Mouse (Mus musculus): Measurements from ENCODE around the gene Il2ra. TPM values are rescaled to one million over a fixed set of nuclear protein-coding genes. Genes with fewer than 3 reads are reported as not detected.
"Not testable (repeated sequence)": the region's sequence is repeated elsewhere in the genome, so short reads cannot be mapped to it uniquely, and the experiment has no call there.

The Il2ra gene
- polyA plus RNA-seq, 1 experiment from 2014 or later: 0.04 TPM

GRCm38 (mm10) chr2:11604911-11605310, 37.7 kb upstream of the Il2ra start:
- no peak for TF ChIP-seq CTCF (IDR thresholded peaks at IDR 0.05)
- no peak for TF ChIP-seq EP300 (IDR thresholded peaks at IDR 0.05)
- no peak for DNase-seq (ENCODE audit: low spot score)
- H3K27me3 ChIP-seq (replicated peaks; ENCODE audit: insufficient read depth, low read length): no peaks in the 10 kb centered on the region
- ATAC-seq: no peak
- no peak overlapping the region for H3K27ac ChIP-seq (ENCODE audit: low read length)
- no peaks in the 10 kb centered on the region; the same call in 1 of the 2 replicates for H3K4me1 ChIP-seq (ENCODE audit: insufficient read depth, low read depth, low read length)
- peaks cover 7% of the 10 kb centered on the region; the same call in 1 of the 2 replicates for H3K36me3 ChIP-seq (ENCODE audit: insufficient read depth, low read length)
- no peak overlapping the region for H3K9ac ChIP-seq (replicated peaks; ENCODE audit: low read depth)
- no peak overlapping the region for H3K4me3 ChIP-seq (ENCODE audit: low read depth, low read length)
- H3K4me2 ChIP-seq (replicated peaks; ENCODE audit: low read depth, low read length): no peak overlapping the region
- H3K9me3 ChIP-seq (ENCODE audit: low read length): no peaks in the 10 kb centered on the region

GRCm38 (mm10) chr2:11606718-11607117, 35.9 kb upstream of the Il2ra start:
- not testable (repeated sequence) for DNase-seq (ENCODE audit: low spot score); H3K27ac ChIP-seq (ENCODE audit: low read length); ATAC-seq; H3K4me1 ChIP-seq (ENCODE audit: insufficient read depth, low read depth, low read length); H3K36me3 ChIP-seq (ENCODE audit: insufficient read depth, low read length); H3K27me3 ChIP-seq (replicated peaks; ENCODE audit: insufficient read depth, low read length); H3K9me3 ChIP-seq (ENCODE audit: low read length); H3K4me3 ChIP-seq (ENCODE audit: low read depth, low read length); H3K4me2 ChIP-seq (replicated peaks; ENCODE audit: low read depth, low read length); H3K9ac ChIP-seq (replicated peaks; ENCODE audit: low read depth)
- 67% methylated on average over 4 of the region's 4 CpGs for WGBS

- 85% methylated on average over 6 of the region's 6 CpGs for WGBS
- not testable (repeated sequence) for H3K27ac ChIP-seq (ENCODE audit: low read length)
Observed at GRCm38 (mm10) chr2:11612939-11613338, 29.7 kb upstream of the Il2ra start.

GRCm38 (mm10) chr2:11616846-11617245, 25.8 kb upstream of the Il2ra start:
- ATAC-seq (no peak), DNase-seq (ENCODE audit: low spot score) (no peak)
- Histone ChIP-seq H3K9me3 (ENCODE audit: low read length) (no peaks in the 10 kb centered on the region), H3K36me3 (ENCODE audit: insufficient read depth, low read length) (no peaks in the 10 kb centered on the region), H3K4me3 (ENCODE audit: low read depth, low read length) (no peak overlapping the region), H3K4me2 (replicated peaks; ENCODE audit: low read depth, low read length) (no peak overlapping the region), H3K27me3 (replicated peaks; ENCODE audit: insufficient read depth, low read length) (no peaks in the 10 kb centered on the region), H3K27ac (ENCODE audit: low read length) (no peak overlapping the region), H3K9ac (replicated peaks; ENCODE audit: low read depth) (no peak overlapping the region), H3K4me1 (ENCODE audit: insufficient read depth, low read depth, low read length) (no peaks in the 10 kb centered on the region)
- TF ChIP-seq EP300 (IDR thresholded peaks at IDR 0.05): no peak
- no peak for TF ChIP-seq CTCF (IDR thresholded peaks at IDR 0.05)
- 86% methylated on average over 9 of the region's 9 CpGs for WGBS

More at GRCm38 (mm10) chr2:11612939-11613338, 29.7 kb upstream of the Il2ra start:
- not testable (repeated sequence) for ATAC-seq; DNase-seq (ENCODE audit: low spot score); H3K4me1 ChIP-seq (ENCODE audit: insufficient read depth, low read depth, low read length); H3K36me3 ChIP-seq (ENCODE audit: insufficient read depth, low read length); H3K4me2 ChIP-seq (replicated peaks; ENCODE audit: low read depth, low read length); H3K4me3 ChIP-seq (ENCODE audit: low read depth, low read length); H3K9ac ChIP-seq (replicated peaks; ENCODE audit: low read depth); H3K9me3 ChIP-seq (ENCODE audit: low read length); H3K27me3 ChIP-seq (replicated peaks; ENCODE audit: insufficient read depth, low read length)

- no peak overlapping the region for H3K4me2 ChIP-seq (replicated peaks; ENCODE audit: low read depth, low read length)
- ATAC-seq (no peak), DNase-seq (ENCODE audit: low spot score) (no peak)
- H3K4me1 ChIP-seq (ENCODE audit: insufficient read depth, low read depth, low read length): no peaks in the 10 kb centered on the region
- TF ChIP-seq EP300 (IDR thresholded peaks at IDR 0.05) (no peak), CTCF (IDR thresholded peaks at IDR 0.05) (no peak)
- no peak overlapping the region for H3K27ac ChIP-seq (ENCODE audit: low read length)
- H3K27me3 ChIP-seq (replicated peaks; ENCODE audit: insufficient read depth, low read length): no peaks in the 10 kb centered on the region
- H3K9me3 ChIP-seq (ENCODE audit: low read length): no peaks in the 10 kb centered on the region
- no peak overlapping the region for H3K4me3 ChIP-seq (ENCODE audit: low read depth, low read length)
- H3K36me3 ChIP-seq (ENCODE audit: insufficient read depth, low read length): no peaks in the 10 kb centered on the region
- 80% methylated on average over 2 of the region's 2 CpGs for whole genome bisulfite sequencing
- H3K9ac ChIP-seq (replicated peaks; ENCODE audit: low read depth): no peak overlapping the region
Observed at GRCm38 (mm10) chr2:11619598-11619997, 23.0 kb upstream of the Il2ra start.

- Histone ChIP-seq H3K36me3 (ENCODE audit: insufficient read depth, low read length) (no peaks in the 10 kb centered on the region), H3K9ac (replicated peaks; ENCODE audit: low read depth) (no peak overlapping the region), H3K4me3 (ENCODE audit: low read depth, low read length) (no peak overlapping the region), H3K4me2 (replicated peaks; ENCODE audit: low read depth, low read length) (no peak overlapping the region), H3K27ac (ENCODE audit: low read length) (no peak overlapping the region), H3K27me3 (replicated peaks; ENCODE audit: insufficient read depth, low read length) (no peaks in the 10 kb centered on the region), H3K4me1 (ENCODE audit: insufficient read depth, low read depth, low read length) (no peaks in the 10 kb centered on the region), H3K9me3 (ENCODE audit: low read length) (no peaks in the 10 kb centered on the region)
- 77% methylated on average over 7 of the region's 8 CpGs for WGBS
- DNase-seq (ENCODE audit: low spot score) (no peak), ATAC-seq (no peak)
- TF ChIP-seq EP300 (IDR thresholded peaks at IDR 0.05) (no peak), CTCF (IDR thresholded peaks at IDR 0.05) (no peak)
Observed at GRCm38 (mm10) chr2:11623173-11623572, 19.4 kb upstream of the Il2ra start.

GRCm38 (mm10) chr2:11623726-11624125, 18.9 kb upstream of the Il2ra start:
- Histone ChIP-seq H3K4me1 (ENCODE audit: insufficient read depth, low read depth, low read length) (no peaks in the 10 kb centered on the region), H3K9me3 (ENCODE audit: low read length) (no peaks in the 10 kb centered on the region), H3K4me2 (replicated peaks; ENCODE audit: low read depth, low read length) (no peak overlapping the region), H3K4me3 (ENCODE audit: low read depth, low read length) (no peak overlapping the region), H3K27me3 (replicated peaks; ENCODE audit: insufficient read depth, low read length) (no peaks in the 10 kb centered on the region), H3K36me3 (ENCODE audit: insufficient read depth, low read length) (no peaks in the 10 kb centered on the region), H3K27ac (ENCODE audit: low read length) (no peak overlapping the region), H3K9ac (replicated peaks; ENCODE audit: low read depth) (no peak overlapping the region)
- DNase-seq (ENCODE audit: low spot score) (no peak), ATAC-seq (no peak)
- 75% methylated on average over 2 of the region's 2 CpGs for WGBS
- TF ChIP-seq CTCF (IDR thresholded peaks at IDR 0.05) (no peak), EP300 (IDR thresholded peaks at IDR 0.05) (no peak)

All from lung, postnatal 0 days (tissue).